Mouse (Mus musculus) gastrocnemius, adult 2 months (tissue): ENCODE data around the gene Manba. TPM values are rescaled to one million over a fixed set of nuclear protein-coding genes. Genes with fewer than 3 reads are reported as not detected.
"Not testable (repeated sequence)": the region's sequence is repeated elsewhere in the genome, so short reads cannot be mapped to it uniquely, and the experiment has no call there.

ENCODE experiments used
- DNase-seq: peaks from one replicate; pipeline ENCODE4 v3.0.0; 2022
- H3K27ac ChIP-seq: fragments of 200-600 bp; 2 replicates; pipeline ENCODE4 v1.8.1; 2022; ENCODE audit warnings: mild to moderate bottlenecking
- H3K4me3 ChIP-seq: fragments of 200-600 bp; 2 replicates; pipeline ENCODE4 v1.8.1; 2022; ENCODE audit warnings: mild to moderate bottlenecking, moderate library complexity
- CTCF ChIP-seq: fragments of 200-600 bp; IDR thresholded peaks from 2 replicates; pipeline ENCODE4 v1.8.1; 2022; ENCODE audit warnings: antibody characterized with exemption, mild to moderate bottlenecking, moderate library complexity
- intact Hi-C: fragments of 180-260 bp; cut with DNase I; formaldehyde crosslinking; loops from one replicate; pipeline ENCODE4 v1.15.1; 2025
- total RNA-seq, 2 experiments: library from RNA; stranded (reverse); gene quantifications; 2 replicates each; pipeline ENCODE4 v1.2.3; 2021

Manba gene
- total RNA-seq, 2 experiments from 2014 or later = 2.3 to 5.6 TPM

DNA sequence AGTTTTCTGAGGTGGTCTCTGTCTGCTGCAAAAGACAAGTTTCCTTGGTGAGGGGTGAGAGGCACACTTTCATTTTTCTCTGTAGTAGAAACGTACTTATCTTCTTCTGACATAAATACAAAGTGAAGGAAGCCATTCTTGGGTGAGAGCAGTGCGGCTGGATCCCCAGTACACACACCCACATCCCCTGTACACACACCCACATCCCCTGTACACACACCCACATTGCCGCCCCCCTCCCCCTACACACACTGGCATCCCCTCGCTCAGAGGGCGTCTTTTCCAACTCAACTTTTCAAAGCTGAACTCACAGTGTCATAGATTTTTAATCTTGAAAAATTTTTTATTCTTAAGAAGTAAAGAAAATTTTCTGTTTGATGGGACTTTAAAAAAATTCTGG is 29.8 kb downstream of the Manba start:
- Histone ChIP-seq H3K4me3 (no peak overlapping the region), H3K27ac (no peak overlapping the region)
- intact Hi-C loops = loop anchor here (5.0 kb wide), 1 partner anchor 78 kb away; the partner anchor contains the start of gene Ube2d3
- DNase-seq = no peak
- no peak for TF ChIP-seq CTCF

DNA sequence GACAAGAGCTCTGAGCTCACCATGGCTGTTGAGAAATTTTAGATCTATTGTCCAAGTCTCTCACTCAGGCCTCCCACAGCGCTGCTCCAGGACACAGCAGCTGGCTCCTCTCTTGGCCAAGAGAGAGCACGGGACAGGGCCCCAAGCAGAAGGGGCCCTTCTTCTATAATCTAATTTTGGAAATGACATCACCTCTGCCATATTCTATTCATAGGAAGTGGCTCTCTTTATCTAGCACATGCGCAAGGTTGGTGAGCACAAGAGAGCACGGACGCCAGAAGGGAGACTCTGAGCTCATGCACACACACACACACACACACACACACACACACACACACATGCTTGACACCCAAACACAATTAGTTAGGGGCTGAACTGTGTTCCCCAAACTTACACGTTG is 31.5 kb downstream of the Manba start:
- intact Hi-C loops = loop anchor here (5.0 kb wide), 1 partner anchor 80 kb away; the partner anchor contains the start of gene Ube2d3
- Histone ChIP-seq H3K27ac (peak overlapping the region; percentile 79), H3K4me3 (peak overlapping the region; percentile 29; the same call in 1 of the 2 replicates)
- DNase-seq = peak; percentile 73
- TF ChIP-seq CTCF = no peak

DNA sequence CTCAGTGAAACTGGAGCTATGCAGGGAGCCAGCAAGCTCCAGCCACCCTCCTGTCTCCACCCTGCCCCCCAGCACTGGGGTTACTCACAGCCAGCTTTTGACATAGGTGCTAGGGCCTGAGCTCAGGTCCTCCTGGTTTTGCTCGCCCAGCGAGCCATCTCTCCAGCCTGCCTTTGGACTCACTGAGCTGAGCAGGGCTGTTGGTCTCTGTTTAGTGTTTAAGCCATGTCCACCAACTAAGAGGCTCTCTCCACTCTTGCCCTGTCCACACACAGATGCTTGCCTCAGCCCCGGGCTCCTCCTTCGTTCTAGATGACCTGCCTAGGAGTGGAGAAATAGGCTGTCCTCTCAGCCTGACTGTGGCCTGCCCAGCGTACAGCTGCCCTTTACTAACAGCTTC is 33.5 kb downstream of the Manba start:
- Histone ChIP-seq H3K27ac (0 out of 2 replicates have a peak overlapping the region, but pooled peaks have one; percentile 32), H3K4me3 (no peak overlapping the region)
- intact Hi-C loops = loop anchor here (5.0 kb wide), 1 partner anchor 82 kb away; the partner anchor contains the start of gene Ube2d3
- no peak for TF ChIP-seq CTCF
- no peak for DNase-seq

DNA sequence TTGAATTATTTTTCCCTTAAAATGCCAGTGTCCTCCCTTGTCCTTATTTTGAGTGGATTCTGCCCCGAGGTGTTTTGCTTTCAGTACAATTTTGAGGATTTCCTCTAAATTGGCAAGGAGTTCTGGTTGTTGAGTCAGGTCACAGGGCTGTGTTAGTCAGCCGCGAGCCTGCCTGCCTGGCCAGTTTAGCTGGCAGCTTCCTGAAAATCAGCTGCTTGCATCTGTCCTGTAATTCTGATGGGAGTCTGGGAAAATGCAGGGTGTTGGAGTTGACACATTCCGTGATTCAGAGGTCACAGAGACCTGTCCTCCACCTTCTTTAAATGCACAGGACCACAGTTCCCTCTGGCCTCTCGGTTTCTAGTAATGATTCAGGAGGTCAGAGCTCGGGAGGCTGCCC is 34.2 kb downstream of the Manba start:
- peak overlapping the region; percentile 46 for H3K27ac ChIP-seq
- intact Hi-C loops = loop anchor here (5.0 kb wide), 1 partner anchor 82 kb away; the partner anchor contains the start of gene Ube2d3
- H3K4me3 ChIP-seq = no peak overlapping the region
- TF ChIP-seq CTCF = no peak
- peak; percentile 50 for DNase-seq

DNA sequence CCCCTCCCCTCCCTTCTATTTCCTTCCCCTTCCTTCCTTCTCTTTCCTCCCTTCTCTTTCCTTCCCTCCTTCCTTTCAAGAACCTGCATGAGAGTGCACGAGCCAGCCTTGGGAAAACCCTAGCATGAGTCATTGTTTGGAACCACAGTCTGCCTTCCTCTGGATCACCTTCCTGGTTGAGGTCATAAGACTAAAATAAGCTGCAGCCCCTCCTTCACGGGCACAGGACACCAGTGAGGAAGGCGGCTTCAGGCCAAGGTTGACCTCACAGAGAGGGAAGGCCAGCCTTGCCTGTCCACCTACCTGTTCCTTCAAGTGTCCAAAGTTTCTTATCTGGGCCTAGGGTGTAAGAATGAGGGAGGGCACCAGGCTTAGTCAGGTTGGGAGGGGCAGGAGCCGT is 36.6 kb downstream of the Manba start:
- peak; percentile 92 for DNase-seq
- intact Hi-C loops = no loop called here
- peak overlapping the region; percentile 51 for H3K4me3 ChIP-seq
- TF ChIP-seq CTCF = no peak
- H3K27ac ChIP-seq = peak overlapping the region; percentile 82

DNA sequence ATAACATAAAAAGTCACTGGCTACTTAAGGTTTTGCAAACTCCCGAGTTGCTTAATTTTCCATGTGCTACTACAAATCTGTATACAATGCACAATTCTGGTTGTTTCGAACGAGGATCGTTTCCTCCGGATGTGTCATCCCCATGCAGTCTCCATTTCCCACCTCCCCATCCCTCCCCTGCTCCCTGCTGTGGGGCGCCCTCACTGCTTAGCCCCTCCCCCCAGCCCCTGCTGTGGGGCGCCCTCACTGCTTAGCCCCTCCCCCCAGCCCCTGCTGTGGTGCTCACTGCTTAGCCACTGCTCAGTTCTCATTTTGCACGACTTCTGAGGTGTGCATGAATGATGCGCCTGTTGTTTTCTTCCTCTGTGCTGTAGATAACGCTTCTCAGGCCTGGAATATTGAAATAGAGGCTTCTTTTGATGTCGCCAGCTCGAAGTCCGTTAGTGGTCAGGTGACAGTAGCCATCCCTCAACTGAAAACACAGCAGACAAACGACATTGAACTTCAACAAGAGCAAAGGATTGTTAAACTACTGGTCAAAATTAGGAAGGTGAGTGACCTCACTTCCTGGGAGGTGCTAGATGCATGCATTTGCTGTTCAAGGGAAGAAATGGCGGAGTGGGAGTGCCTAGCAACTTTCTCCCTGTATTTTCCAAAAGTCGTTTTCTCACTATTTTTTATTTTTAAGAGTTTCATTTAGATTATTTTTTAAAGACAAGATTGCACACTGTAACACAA is 37.4 kb downstream of the Manba start:
- H3K4me3 ChIP-seq = peak overlapping the region; percentile 51
- H3K27ac ChIP-seq = peak overlapping the region; percentile 82
- no peak for TF ChIP-seq CTCF
- intact Hi-C loops = no loop called here
- DNase-seq = no peak

DNA sequence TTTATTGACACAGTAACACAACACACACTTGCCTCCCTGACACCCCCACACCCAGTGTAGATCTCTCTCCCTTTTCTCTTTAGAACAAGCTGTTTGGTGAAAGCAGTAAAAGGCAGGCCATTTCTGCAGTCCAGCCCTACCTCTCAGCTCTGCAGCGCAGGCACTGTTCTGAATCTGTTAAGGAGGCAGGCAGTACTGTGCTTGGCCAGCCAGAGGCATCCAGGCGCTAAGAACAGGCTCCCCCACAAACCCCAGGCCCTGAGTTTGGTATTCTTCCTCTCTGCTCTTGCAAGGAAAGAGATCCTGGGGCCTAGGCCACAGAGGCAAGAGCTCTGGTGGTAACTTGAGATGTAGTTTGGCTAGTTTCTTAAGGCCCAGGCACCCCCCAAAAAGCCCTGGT is 39.5 kb downstream of the Manba start:
- intact Hi-C loops, DNase-seq: not testable (repeated sequence)

DNA sequence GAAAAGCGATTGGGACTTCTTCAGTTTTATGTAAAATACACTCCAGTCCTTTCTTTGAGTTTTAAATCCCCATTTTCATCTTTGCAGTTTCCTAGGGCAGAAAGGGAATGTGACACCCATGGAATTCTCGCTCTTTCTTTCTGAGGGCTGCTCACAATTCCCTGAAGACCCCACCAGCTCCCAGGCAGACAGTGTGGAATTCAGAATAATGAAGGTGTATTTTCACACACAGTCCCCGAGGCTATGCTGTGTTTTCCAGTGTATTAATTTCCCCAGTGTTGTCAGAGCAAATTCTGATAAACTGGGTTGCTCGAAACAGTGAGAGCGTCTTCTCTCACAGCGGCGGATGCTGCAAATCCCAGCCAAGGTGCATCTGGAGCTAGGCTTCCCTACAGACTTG is 44.3 kb downstream of the Manba start:
- H3K4me3 ChIP-seq = no peak overlapping the region
- H3K27ac ChIP-seq = no peak overlapping the region
- no peak for DNase-seq
- intact Hi-C loops = no loop called here
- no peak for TF ChIP-seq CTCF

More for the DNA sequence above, 39.5 kb downstream of the Manba start:
- not testable (repeated sequence) for H3K4me3 ChIP-seq, H3K27ac ChIP-seq

DNA sequence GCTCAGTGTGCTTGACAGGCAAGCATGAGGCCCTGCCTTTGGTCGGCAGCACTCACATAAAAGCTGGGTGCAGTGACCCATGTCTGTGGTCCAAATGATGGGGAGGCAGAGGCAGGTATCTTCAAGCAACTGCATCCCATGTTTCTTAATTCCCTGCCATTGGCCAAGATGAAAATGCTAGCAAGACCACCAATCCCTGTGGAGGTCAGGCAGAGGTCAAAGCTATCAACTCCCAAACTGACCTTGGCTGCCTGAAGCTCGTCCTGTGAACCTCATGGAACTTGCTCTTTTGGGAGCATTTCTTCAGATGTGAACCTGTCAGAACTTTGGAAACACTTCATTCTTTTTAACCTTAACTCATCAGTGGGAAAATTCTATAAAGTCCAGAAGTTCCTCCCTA is 46.4 kb downstream of the Manba start:
- Histone ChIP-seq H3K27ac (no peak overlapping the region), H3K4me3 (no peak overlapping the region)
- TF ChIP-seq CTCF = no peak
- intact Hi-C loops = no loop called here
- no peak for DNase-seq

DNA sequence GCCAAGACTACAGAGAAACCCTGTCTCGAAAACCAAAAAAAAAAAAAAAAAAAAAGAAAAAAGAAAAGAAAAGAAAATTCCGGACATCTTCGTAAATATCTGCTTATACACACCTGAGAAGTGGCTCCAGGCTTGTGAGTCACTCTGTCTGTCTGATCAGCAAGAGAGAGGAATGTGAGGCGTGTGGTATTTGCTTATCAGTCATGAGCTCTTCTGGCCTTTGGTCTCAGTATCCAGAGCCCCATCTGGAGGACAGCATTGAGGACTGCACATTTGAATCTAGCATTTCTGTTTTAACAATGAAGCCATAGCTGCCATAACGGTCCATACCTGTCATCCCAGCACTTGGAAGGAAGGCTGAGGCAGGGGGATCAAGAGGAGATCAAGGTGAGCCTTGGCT is 48.7 kb downstream of the Manba start:
- DNase-seq = no peak
- no peak overlapping the region for H3K27ac ChIP-seq
- H3K4me3 ChIP-seq = no peak overlapping the region
- intact Hi-C loops = no loop called here
- peak; percentile 33 for TF ChIP-seq CTCF

DNA sequence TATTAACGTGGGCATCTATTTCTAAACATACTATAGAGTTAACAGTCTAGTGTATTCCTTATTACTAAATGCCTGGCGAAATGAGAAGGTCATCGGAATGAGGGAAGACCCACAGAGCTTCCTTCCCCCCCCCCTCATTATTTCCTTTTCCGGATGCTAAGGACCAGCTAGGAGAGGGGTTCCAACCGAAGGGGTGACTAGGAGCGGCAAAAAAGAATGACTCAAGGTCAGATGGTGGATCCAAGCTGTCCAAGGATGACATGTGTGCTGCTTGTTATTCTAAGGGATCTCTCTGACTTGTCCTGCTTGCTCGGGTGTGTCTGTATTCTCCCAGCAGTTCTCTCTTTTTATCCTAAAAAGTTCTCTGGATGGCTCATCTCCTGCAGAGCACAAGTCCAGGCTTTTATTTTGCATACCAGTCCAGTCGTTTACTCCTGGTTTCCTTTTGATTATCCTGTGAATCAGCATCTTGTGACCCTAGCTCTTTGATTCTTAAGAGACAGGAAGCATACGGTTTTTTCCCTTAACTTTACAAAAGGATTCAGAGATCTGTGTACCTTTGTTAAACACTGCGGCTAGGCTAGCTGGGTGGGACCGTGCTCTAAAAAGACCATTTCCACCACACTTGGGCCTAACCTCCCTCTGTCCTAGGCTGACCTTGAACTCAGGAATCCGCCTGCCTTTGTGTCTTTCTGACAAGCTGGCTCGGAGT is 61.0 kb downstream of the Manba start:
- H3K27ac ChIP-seq = no peak overlapping the region; the same call in 1 of the 2 replicates

DNA sequence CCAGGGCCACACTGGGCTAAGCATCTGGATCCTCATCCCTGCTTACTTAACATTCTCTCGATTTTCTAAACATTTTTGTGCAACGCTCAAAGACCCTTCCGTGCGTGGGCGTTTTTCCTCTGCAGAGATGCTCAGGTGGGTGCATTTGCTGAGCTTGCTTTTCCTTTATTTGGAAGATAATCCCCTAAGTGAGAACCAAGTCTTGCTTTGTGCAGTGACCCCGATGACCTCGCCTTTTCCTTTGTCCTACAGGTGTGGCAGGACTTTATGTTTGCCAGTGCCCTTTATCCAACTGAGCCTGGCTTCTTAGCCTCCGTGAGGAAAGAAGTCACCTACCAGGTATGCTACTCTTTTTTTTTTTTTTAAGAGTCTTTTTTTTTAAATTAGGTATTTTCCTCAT is 61.9 kb downstream of the Manba start:
- no peak for TF ChIP-seq CTCF
- H3K27ac ChIP-seq = no peak overlapping the region
- DNase-seq = no peak
- H3K4me3 ChIP-seq = no peak overlapping the region
- intact Hi-C loops = no loop called here

More for the DNA sequence above, 61.0 kb downstream of the Manba start:
- intact Hi-C loops = no loop called here
- no peak overlapping the region for H3K4me3 ChIP-seq
- no peak for DNase-seq
- TF ChIP-seq CTCF = no peak

DNA sequence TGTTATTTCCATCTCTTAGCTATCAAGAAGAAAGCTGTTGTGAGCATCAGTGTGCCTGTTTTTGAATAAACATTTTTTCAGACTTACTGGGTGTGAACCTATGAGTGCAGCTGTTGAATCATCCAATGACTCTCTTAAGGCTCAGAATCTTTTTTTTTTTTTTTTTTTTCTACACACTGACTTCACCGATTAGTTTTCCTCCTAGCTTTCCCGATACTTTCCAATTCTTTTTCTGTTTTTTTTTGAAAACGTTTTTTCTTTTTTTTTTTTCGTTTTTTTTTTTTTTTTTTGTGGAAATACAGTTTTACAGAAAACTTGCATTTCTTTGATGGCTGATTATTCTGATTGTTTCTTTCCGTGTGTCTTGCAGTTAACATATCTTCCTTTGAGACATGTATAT is 67.5 kb downstream of the Manba start:
- H3K4me3 ChIP-seq = no peak overlapping the region
- no peak for DNase-seq
- H3K27ac ChIP-seq = no peak overlapping the region
- no peak for TF ChIP-seq CTCF
- intact Hi-C loops = no loop called here
